Mouse (Mus musculus) gastrocnemius, postnatal 10 days (tissue): ENCODE measurements at regions not wholly inside any gene's neighbourhood (a gene's known extent, or its start where the extent isn't known, plus 50 kb on each side); places are given as distances from the start of the nearest gene placed in this dataset.
A peak's percentile ranks its signal among the peaks of the same experiment; 100 is the strongest.

Experiments used
- DNase-seq: peaks from one replicate; pipeline ENCODE4 v3.0.0; 2021; ENCODE audit warnings: mixed read lengths

GRCm38 (mm10) chr7:136378321-136378720 lies 516.1 kb upstream of the Mgmt start:
- no peak for DNase-seq

GRCm38 (mm10) chr7:136379319-136379718 lies 515.1 kb upstream of the Mgmt start:
- peak; percentile 25 for DNase-seq

GRCm38 (mm10) chr7:136379741-136380140 lies 514.7 kb upstream of the Mgmt start:
- DNase-seq, result no peak

- DNase-seq, result no peak
Measured at GRCm38 (mm10) chr7:136383296-136383695, 511.1 kb upstream of the Mgmt start.

GRCm38 (mm10) chr7:136387736-136388135 lies 506.7 kb upstream of the Mgmt start:
- peak; percentile 1 for DNase-seq

GRCm38 (mm10) chr7:136390066-136390465 lies 504.3 kb upstream of the Mgmt start:
- DNase-seq, result peak; percentile 4

- DNase-seq, result no peak
Measured at GRCm38 (mm10) chr7:136393454-136393853, 501.0 kb upstream of the Mgmt start.

GRCm38 (mm10) chr7:136395838-136396237 lies 498.6 kb upstream of the Mgmt start:
- DNase-seq, result peak; percentile 4

GRCm38 (mm10) chr7:136397101-136397500 lies 497.3 kb upstream of the Mgmt start:
- no peak for DNase-seq

- no peak for DNase-seq
Measured at GRCm38 (mm10) chr7:136402688-136403597, 491.5 kb upstream of the Mgmt start.

GRCm38 (mm10) chr7:136405391-136405790 lies 489.0 kb upstream of the Mgmt start:
- DNase-seq, result no peak

- peak; percentile 26 for DNase-seq
Measured at GRCm38 (mm10) chr7:136406258-136407100, 487.9 kb upstream of the Mgmt start.

GRCm38 (mm10) chr7:136414808-136415207 lies 479.6 kb upstream of the Mgmt start:
- no peak for DNase-seq

GRCm38 (mm10) chr7:136417327-136417726 lies 477.1 kb upstream of the Mgmt start:
- no peak for DNase-seq

- peak; percentile 33 for DNase-seq
Measured at GRCm38 (mm10) chr7:136423846-136424531, 470.4 kb upstream of the Mgmt start.

GRCm38 (mm10) chr7:136427164-136427563 lies 467.2 kb upstream of the Mgmt start:
- DNase-seq, result no peak

GRCm38 (mm10) chr7:136430085-136431011 lies 464.1 kb upstream of the Mgmt start:
- DNase-seq, result no peak

GRCm38 (mm10) chr7:136433699-136434098 lies 460.7 kb upstream of the Mgmt start:
- DNase-seq, result no peak

- DNase-seq, result no peak
Measured at GRCm38 (mm10) chr7:136434510-136434909, 459.9 kb upstream of the Mgmt start.

- DNase-seq, result no peak
Measured at GRCm38 (mm10) chr7:136443436-136443835, 451.0 kb upstream of the Mgmt start.

- DNase-seq, result no peak
Measured at GRCm38 (mm10) chr7:136445091-136445490, 449.3 kb upstream of the Mgmt start.
